Mouse (Mus musculus): ENCODE results near the gene Adap1.

DNA sequence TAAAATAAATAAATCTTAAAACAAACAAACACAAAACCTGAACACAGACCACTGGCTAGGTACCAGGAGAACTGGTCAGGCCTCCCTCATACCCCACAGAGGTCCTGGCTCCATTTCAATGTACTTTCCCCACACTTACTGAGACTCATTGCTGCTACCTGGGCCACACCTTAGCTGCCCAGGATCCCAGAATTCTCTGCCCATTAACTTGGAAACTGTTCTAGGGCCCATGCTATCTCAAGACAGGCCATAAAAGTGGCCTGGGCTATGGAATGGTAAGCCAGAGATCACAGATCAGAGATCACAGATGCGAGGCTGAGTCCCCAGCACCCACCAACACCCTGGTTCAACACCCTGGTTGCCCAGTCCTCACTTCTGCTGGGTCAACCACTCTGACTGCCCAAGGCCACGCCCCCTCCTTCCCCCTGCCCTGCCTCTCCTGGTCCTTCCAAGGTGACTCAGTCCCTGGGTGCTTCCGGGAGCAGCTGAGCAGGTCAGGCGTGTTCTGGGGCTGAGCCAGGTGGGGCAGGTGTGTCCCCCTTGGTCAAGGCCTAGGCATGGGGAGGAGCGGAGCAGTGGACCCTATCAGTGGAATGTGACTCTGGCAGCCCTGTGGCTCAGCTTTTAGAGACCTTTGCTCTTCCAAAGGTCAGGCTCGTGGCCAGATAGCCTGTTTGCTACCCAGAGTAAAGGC is 8.3 kb downstream of the Adap1 start:
- TF ChIP-seq CTCF (IDR thresholded peaks at IDR 0.05; ENCODE audit: control insufficient read depth, insufficient read depth, insufficient replicate concordance, low read depth, low read length) = no peak
- no peak for TF ChIP-seq POLR2A (IDR thresholded peaks at IDR 0.05; ENCODE audit: control insufficient read depth, low read depth, low read length)
